Mouse (Mus musculus) small intestine, adult 2 months (tissue): Measurements from ENCODE around the gene Mxra8.

Source experiments
- CTCF ChIP-seq: fragments of 200-500 bp; IDR thresholded peaks from 2 replicates; pipeline ENCODE4 v1.5.1; 2012; ENCODE audit warnings: low read depth, mild to moderate bottlenecking, control low read depth, inconsistent platforms, low read length, moderate library complexity, mixed read lengths; ENCODE audit not compliant: insufficient replicate concordance, insufficient read length; ENCODE audit errors: extremely low read depth
- POLR2A ChIP-seq: fragments of 200-500 bp; IDR thresholded peaks from 2 replicates; pipeline ENCODE4 v1.6.1; 2012; ENCODE audit warnings: low read depth, mild to moderate bottlenecking, control low read depth, inconsistent platforms, low read length, moderate library complexity

- TF ChIP-seq POLR2A = no peak
- TF ChIP-seq CTCF = no peak
These were observed 49.8 kb downstream of the Mxra8 start for GRCm38 (mm10) chr4:155889316-155889715.
